In the genomic region with DNA sequence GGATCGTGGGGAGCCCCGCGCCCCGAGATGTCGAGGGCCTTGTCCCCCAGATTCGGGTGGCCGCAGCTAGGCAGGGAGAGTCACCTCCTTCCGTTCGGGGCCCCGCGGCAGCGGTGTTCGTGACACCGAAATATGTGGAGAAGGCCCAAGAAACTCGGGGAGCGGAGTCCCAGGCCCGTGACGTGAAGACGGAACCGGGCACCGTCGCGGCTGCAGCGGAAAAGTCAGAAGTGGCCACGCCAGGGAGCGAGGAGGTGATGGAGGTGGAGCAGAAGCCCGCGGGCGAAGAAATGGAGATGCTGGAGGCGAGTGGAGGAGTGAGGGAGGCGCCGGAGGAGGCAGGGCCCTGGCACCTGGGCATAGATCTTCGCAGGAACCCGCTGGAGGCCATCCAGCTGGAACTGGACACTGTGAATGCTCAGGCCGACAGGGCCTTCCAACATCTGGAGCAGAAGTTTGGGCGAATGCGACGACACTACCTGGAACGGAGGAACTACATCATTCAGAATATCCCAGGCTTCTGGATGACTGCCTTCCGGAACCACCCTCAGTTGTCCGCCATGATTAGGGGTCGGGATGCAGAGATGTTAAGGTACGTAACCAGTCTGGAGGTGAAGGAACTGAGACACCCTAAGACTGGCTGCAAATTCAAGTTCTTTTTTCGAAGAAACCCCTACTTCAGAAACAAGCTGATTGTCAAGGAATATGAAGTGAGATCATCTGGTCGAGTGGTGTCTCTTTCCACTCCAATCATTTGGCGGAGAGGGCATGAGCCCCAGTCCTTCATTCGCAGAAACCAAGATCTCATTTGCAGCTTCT, we compare ENCODE assay signal across 7 mouse cellular contexts. TPM values are rescaled to one million over a fixed set of nuclear protein-coding genes. Genes with fewer than 3 reads are reported as not detected.
A peak's percentile ranks its signal among the peaks of the same experiment; 100 is the strongest.
DNase-seq lines count a peak whose midpoint lies in the region; ATAC-seq and TF ChIP-seq lines count a peak whose summit lies in the region.

No protein-coding gene starts in this region.

- H3K4me1 ChIP-seq in lung, embryonic 15.5 days: peaks cover 21% of the 10 kb centered on the region
- H3K4me1 ChIP-seq in olfactory bulb, adult 2 months (ENCODE audit: control insufficient read depth, insufficient read depth, low read length): peaks cover 2% of the 10 kb centered on the region; the same call in 1 of the 2 replicates

- peak; percentile 76 for DNase-seq in MN1 (ENCODE audit: low spot score)
- DNase-seq in brain, embryonic 14.5 days (ENCODE audit: low read depth): peak; percentile 55
- peak; percentile 73 to 78 for DNase-seq in heart, postnatal 10 days
- DNase-seq in kidney, postnatal 36 days: peak; percentile 73 to 85

- H3K27ac ChIP-seq in lung, embryonic 15.5 days: peak overlapping the region; percentile 61
- peak overlapping the region; percentile 80 for H3K27ac ChIP-seq in olfactory bulb, adult 2 months (ENCODE audit: insufficient read depth, low read depth, low read length)

- 3% methylated on average over 47 of the region's 47 CpGs for WGBS in lung, embryonic 15.5 days
- 2% methylated on average over 47 of the region's 47 CpGs for WGBS in olfactory bulb, adult 2 months

- H3K4me2 ChIP-seq in lung, embryonic 15.5 days: peak overlapping the region; percentile 80

- TF ChIP-seq POLR2A in brain, embryonic 14.5 days (IDR thresholded peaks at IDR 0.05; ENCODE audit: borderline replicate concordance, extremely low read depth, insufficient read depth, insufficient read length, poor library complexity, severe bottlenecking): no peak
- TF ChIP-seq POLR2A in olfactory bulb, adult 2 months (IDR thresholded peaks at IDR 0.05; ENCODE audit: insufficient read depth, low read depth, low read length): no peak; the same call in 1 of the 2 replicates

- peak overlapping the region; percentile 92 for H3K4me3 ChIP-seq in lung, embryonic 15.5 days
- peak overlapping the region; percentile 94 for H3K4me3 ChIP-seq in olfactory bulb, adult 2 months (ENCODE audit: insufficient read depth, low read depth, low read length)

- H3K9me3 ChIP-seq in lung, embryonic 15.5 days: no peaks in the 10 kb centered on the region

- ATAC-seq in erythroid progenitor cell, adult 5-6 weeks (replicated peaks; ENCODE audit: low FRiP score, poor library complexity, severe bottlenecking): peak; percentile 53
- ATAC-seq in lung, embryonic 15.5 days (ENCODE audit: borderline replicate concordance, extremely low read depth, low FRiP score, low TSS enrichment): peak; percentile 61

- H3K27me3 ChIP-seq in lung, embryonic 15.5 days: no peaks in the 10 kb centered on the region

- peaks cover 6% of the 10 kb centered on the region for H3K36me3 ChIP-seq in lung, embryonic 15.5 days

- no peak for TF ChIP-seq CTCF in brain, embryonic 14.5 days (IDR thresholded peaks at IDR 0.05; ENCODE audit: borderline replicate concordance, extremely low read depth, insufficient read depth, insufficient read length)
- no peak for TF ChIP-seq CTCF in olfactory bulb, adult 2 months (IDR thresholded peaks at IDR 0.05; ENCODE audit: insufficient read depth, low read depth, low read length)

- intact Hi-C loops in heart, postnatal 10 days (cut with DNase I): loop anchor here (2.0 to 5.0 kb wide), 5 partner anchors 14 to 265 kb away; a partner anchor contains a TSS

- H3K9ac ChIP-seq in lung, embryonic 15.5 days: peak overlapping the region; percentile 86

RNA-seq across cellular contexts. Expression of a gene that starts 0.6 kb away (rescaled TPM):
- 68.5 and 77.6 TPM in 2 replicates for polyA plus RNA-seq in brain, embryonic 14.5 days (2012; rRNA removed)
- 22.3 and 28.1 TPM in 2 replicates for total RNA-seq in erythroid progenitor cell, adult 5-6 weeks (2015; ENCODE audit: low replicate concordance)
- total RNA-seq in erythroid progenitor cell, adult 5-6 weeks (2017; ENCODE audit: low replicate concordance): 25.0 and 30.9 TPM in 2 replicates
- 10 to 100 TPM; 52.3 to 57.4 TPM for total RNA-seq in heart, postnatal 10 days (2021)
- 67.6 and 69.8 TPM in 2 replicates for polyA plus RNA-seq in lung, embryonic 15.5 days (2015; fragmentation: Nextera tagmentation; extraction: Ambion mirVana)
- not detected in 2 replicates for polyA plus RNA-seq in olfactory bulb, adult 2 months (2012; ENCODE audit: insufficient read depth, insufficient read length, low replicate concordance, missing spikeins)

RNA-seq across cellular contexts. Expression of a gene that starts 14.6 kb away (rescaled TPM):
- 140 and 191 TPM in 2 replicates for polyA plus RNA-seq in brain, embryonic 14.5 days (2012; rRNA removed)
- total RNA-seq in erythroid progenitor cell, adult 5-6 weeks (2015; ENCODE audit: low replicate concordance): not detected in 2 replicates
- 0.77 TPM in 1 of 2 replicates, not detected in the other for total RNA-seq in erythroid progenitor cell, adult 5-6 weeks (2017; ENCODE audit: low replicate concordance)
- 10 to 100 TPM; 12.3 to 13.6 TPM for total RNA-seq in heart, postnatal 10 days (2021)
- polyA plus RNA-seq in lung, embryonic 15.5 days (2015; fragmentation: Nextera tagmentation; extraction: Ambion mirVana): 8.7 and 9.2 TPM in 2 replicates
- polyA plus RNA-seq in olfactory bulb, adult 2 months (2012; ENCODE audit: insufficient read depth, insufficient read length, low replicate concordance, missing spikeins): 276 TPM in 1 of 2 replicates, not detected in the other

Comparison
In these comparisons a context has a peak if more than half of its experiments do, and no peak if none do; other contexts are left out.
1. Peak in every context shown above with its lines: DNase-seq, ATAC-seq, H3K4me3 ChIP-seq and H3K27ac ChIP-seq.